Mouse (Mus musculus) kidney, adult 2 months (tissue): ENCODE measurements at regions not wholly inside any gene's neighbourhood (a gene's known extent, or its start where the extent isn't known, plus 50 kb on each side); places are given as distances from the start of the nearest gene placed in this dataset.

ENCODE experiments used
- CTCF ChIP-seq: fragments of 200-500 bp; conservative IDR thresholded peaks from 2 replicates; pipeline ENCODE4 v1.5.1; 2011; ENCODE audit warnings: low read depth, mild to moderate bottlenecking, control low read depth, low read length, moderate library complexity, mixed read lengths; ENCODE audit not compliant: insufficient read depth, insufficient read length
- POLR2A ChIP-seq: fragments of 200-500 bp; IDR thresholded peaks from one replicate; pipeline ENCODE4 v1.6.1; 2011; ENCODE audit warnings: low read depth, low read length, control low read depth

DNA sequence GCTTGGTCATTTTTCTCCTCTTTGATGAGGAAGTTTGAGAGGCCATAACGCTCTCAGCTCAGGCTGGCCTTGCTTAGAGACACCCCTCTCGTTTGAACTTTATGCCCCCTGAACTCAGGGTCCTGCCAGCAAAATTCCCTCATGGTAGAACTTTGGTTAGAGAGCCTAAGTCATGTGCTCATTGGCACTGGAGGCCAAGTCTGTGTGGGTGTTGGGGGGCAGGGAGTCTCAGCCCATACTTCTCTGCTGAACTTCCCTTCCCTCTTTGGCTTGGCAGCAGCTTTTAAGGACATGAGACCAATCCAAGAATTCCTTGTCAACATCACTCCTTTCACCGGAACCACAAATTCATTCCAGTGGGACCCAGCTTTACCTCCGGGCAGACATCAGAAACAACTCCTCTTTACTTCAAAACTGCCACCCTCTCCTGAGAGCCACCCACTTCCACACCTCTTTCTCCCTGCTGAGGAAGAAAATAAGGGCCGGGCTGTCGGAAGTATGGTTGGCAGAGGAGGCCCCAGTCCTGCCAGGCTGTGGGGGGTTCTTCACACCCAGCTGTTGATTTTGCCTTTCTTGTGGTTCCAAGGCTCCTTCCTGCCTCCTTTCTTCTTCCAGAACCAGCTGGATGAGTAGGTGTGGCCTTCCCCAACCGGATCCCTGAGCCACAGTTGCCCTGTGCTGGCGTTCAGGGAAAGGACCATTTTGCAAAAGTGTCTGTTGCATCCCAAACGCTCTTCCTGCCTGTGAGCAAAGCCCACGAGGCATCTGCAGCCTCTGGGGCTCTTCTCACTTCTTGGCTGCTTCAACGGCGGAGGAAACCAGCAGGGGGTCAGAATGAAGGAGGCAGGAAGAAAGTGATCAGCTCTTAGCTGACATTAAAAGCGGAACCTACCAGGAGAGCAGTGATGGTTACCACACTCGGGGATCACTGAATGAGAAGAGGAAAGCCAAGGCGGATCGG is 91.5 kb upstream of the Gadd45a start:
- TF ChIP-seq POLR2A (no peak), CTCF (no peak)
